Mouse (Mus musculus) kidney, postnatal 25 days (tissue): ENCODE results near the gene Orc1.

Experiments
- DNase-seq, 2 experiments: peaks; one replicate each; pipeline ENCODE4 v3.0.0; 2021; ENCODE audit warnings: mixed read lengths in 2 of 2

The Orc1 gene

GRCm38 (mm10) chr4:108637721-108638120, 58.5 kb downstream of the Orc1 start:
- no peak for DNase-seq

GRCm38 (mm10) chr4:108638752-108639151, 59.5 kb downstream of the Orc1 start:
- DNase-seq, result no peak

GRCm38 (mm10) chr4:108664407-108664806, 85.2 kb downstream of the Orc1 start:
- peak in 1 of 2 experiments; percentile 34 for DNase-seq
